Mouse (Mus musculus) liver, embryonic 14.5 days (tissue): ENCODE data around the gene Actr1b. TPM values are rescaled to one million over a fixed set of nuclear protein-coding genes. Genes with fewer than 3 reads are reported as not detected.

ENCODE experiments used
- ATAC-seq: fragments of 200-750 bp; cut with Nextera tagmentation; 2 replicates; pipeline ENCODE4 v1.8.0; 2017; ENCODE audit warnings: moderate number of reproducible peaks, mild to moderate bottlenecking, moderate library complexity; ENCODE audit not compliant: insufficient read depth
- DNase-seq, 3 experiments: peaks; one replicate each; pipeline ENCODE4 v3.0.0-alpha.2; 2012 to 2013; ENCODE audit warnings: low read depth in 3 of 3, low spot score in 3 of 3
- H3K27ac ChIP-seq: fragments of 300-500 bp; sonication (generic); 2 replicates; pipeline ENCODE4 v1.5.1; 2014; ENCODE audit warnings: moderate library complexity, mild to moderate bottlenecking, control low read depth, inconsistent platforms
- H3K27me3 ChIP-seq: fragments of 300-500 bp; sonication (generic); 2 replicates; pipeline ENCODE4 v1.6.1; 2014; ENCODE audit warnings: mild to moderate bottlenecking, low read length, moderate library complexity; ENCODE audit not compliant: control insufficient read depth, insufficient read depth
- H3K36me3 ChIP-seq: fragments of 300-500 bp; sonication (generic); replicated peaks from 2 replicates; pipeline ENCODE4 v1.6.1; 2014; ENCODE audit warnings: low read depth; ENCODE audit not compliant: control insufficient read depth, insufficient read depth
- H3K4me1 ChIP-seq, 2 experiments: fragments of 200-500 bp in 1 of 2; fragments of 300-500 bp in 1 of 2; sonication (generic) in 1 of 2; replicated peaks; 2 replicates each; pipeline ENCODE4 v1.6.1; 2012 to 2014; ENCODE audit warnings: antibody characterized with exemption in 1 of 2, inconsistent platforms in 1 of 2, low read length in 1 of 2; ENCODE audit not compliant: control insufficient read depth in 2 of 2, insufficient read depth in 2 of 2
- H3K4me2 ChIP-seq: fragments of 300-500 bp; sonication (generic); 2 replicates; pipeline ENCODE4 v1.6.1; 2014; ENCODE audit warnings: low read depth, mild to moderate bottlenecking, control low read depth, moderate library complexity
- H3K4me3 ChIP-seq, 2 experiments: fragments of 200-500 bp in 1 of 2; fragments of 300-500 bp in 1 of 2; sonication (generic) in 1 of 2; 2 replicates each; pipeline ENCODE4 v1.5.1; 2012 to 2014; ENCODE audit warnings: low read depth in 2 of 2, low read length in 2 of 2, mild to moderate bottlenecking in 2 of 2, control low read depth in 1 of 2, inconsistent platforms in 1 of 2, moderate library complexity in 1 of 2; ENCODE audit not compliant: insufficient read depth in 1 of 2
- H3K9ac ChIP-seq: fragments of 300-500 bp; sonication (generic); replicated peaks from 2 replicates; pipeline ENCODE4 v1.6.1; 2014; ENCODE audit warnings: mild to moderate bottlenecking, control low read depth, moderate library complexity
- H3K9me3 ChIP-seq: fragments of 300-500 bp; sonication (generic); 2 replicates; pipeline ENCODE4 v1.6.1; 2016; ENCODE audit warnings: low read length, mixed read lengths; ENCODE audit not compliant: control insufficient read depth
- CTCF ChIP-seq: IDR thresholded peaks from 2 replicates; pipeline ENCODE4 v1.5.1; 2016; ENCODE audit warnings: antibody characterized with exemption, low read depth, control low read depth
- EP300 ChIP-seq: IDR thresholded peaks from 2 replicates; pipeline ENCODE4 v1.6.1; 2016; ENCODE audit warnings: antibody characterized with exemption, low read depth
- WGBS: fragments of 180-500 bp; shearing (Covaris S2); extraction: QIAGEN DNeasy Blood & Tissue Kit; methylation state at CpG from one replicate; pipeline ENCODE4 v1.1.7; 2014; ENCODE audit not compliant: insufficient replicate concordance; 5-methylcytosine and 5-hydroxymethylcytosine counted together
- polyA plus RNA-seq, 2 experiments: library from polyadenylated mRNA; depleted of rRNA in 1 of 2; stranded (reverse) in 1 of 2; unstranded in 1 of 2; fragments of >200 nt; fragmentation: Nextera tagmentation in 1 of 2; extraction: Ambion mirVana in 1 of 2; gene quantifications; 2 replicates each; pipeline versions ENCODE4 v1.2.1 to v1.2.3; 2012 to 2014

The Actr1b gene
- 20.7 and 27.5 TPM in 2 replicates for polyA plus RNA-seq (2012; rRNA removed)
- 21.4 and 22.2 TPM in 2 replicates for polyA plus RNA-seq (2014; fragmentation: Nextera tagmentation; extraction: Ambion mirVana)

DNA sequence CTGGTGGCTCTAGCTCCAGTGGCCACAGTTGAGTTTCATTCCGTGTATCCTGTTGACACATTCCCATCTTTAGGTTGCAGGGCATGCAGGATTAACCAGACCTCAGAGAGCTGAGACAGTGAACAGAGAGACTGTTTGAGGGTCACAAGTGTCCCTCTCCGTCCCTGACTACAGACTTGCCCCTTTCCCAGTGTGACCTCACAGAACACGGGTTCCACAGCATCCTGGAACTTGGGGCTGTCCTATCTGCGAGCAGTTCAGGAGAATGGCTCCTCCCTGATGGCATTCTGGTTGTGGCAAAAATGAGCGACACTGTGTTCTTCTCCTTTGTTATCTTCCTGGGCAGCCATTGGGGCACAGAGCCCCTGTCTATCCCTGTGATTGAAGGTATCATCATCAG, at the start of gene Actr1b:
Gene Actr1b (minus strand): TSS at position 112 of the 400 bp plus-strand sequence.
- Histone ChIP-seq H3K4me3 (no peak within 1 kb of the TSS), H3K9me3 (no peaks in the 10 kb centered on the region), H3K9ac (no peak within 1 kb of the TSS), H3K27me3 (no peaks in the 10 kb centered on the region), H3K4me2 (no peak within 1 kb of the TSS), H3K36me3 (no peaks in the 10 kb centered on the region), H3K4me1 (peaks cover 0 to 3% of the 10 kb centered on the region in 2 experiments; a peak in 2 of 4 replicates), H3K27ac (no peak within 1 kb of the TSS)
- WGBS: 62% methylated on average over 5 of the region's 5 CpGs
- no peak for TF ChIP-seq EP300
- TF ChIP-seq CTCF: no peak
- ATAC-seq (no peak), DNase-seq (no peak)

GRCm38 (mm10) chr1:36761568-36761967, 47.3 kb upstream of the Actr1b start, which contains the start of gene Zap70:
Gene Zap70, plus strand, starts transcription at chr1:36761798.
- Histone ChIP-seq H3K9ac (no peak within 1 kb of the TSS), H3K4me1 (no peaks in the 10 kb centered on the region), H3K9me3 (no peaks in the 10 kb centered on the region), H3K27me3 (no peaks in the 10 kb centered on the region), H3K36me3 (no peaks in the 10 kb centered on the region), H3K4me2 (no peak within 1 kb of the TSS), H3K27ac (no peak within 1 kb of the TSS), H3K4me3 (no peak within 1 kb of the TSS)
- TF ChIP-seq CTCF (no peak), EP300 (no peak)
- ATAC-seq (no peak), DNase-seq (no peak)
- WGBS: 73% methylated on average over 11 of the region's 11 CpGs

DNA sequence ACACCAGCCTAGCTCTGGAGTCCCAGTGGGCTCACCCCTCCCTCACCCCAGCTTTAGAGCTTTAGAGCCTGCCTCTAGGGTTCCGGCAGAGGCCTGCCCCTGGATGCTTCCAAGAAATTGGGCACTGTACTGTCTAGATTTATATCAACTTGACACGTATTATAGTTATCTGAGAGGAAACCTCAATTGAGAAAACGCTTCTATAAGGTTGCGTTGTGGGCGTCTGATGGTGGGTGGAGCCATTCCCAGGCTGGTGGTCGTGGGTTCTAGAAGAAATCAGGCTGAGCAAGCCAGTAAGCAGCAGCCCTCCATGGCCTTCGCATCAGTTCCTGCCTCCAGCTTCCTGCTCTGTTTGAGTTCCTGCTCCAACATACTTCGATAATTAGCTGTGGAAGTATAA, 46.8 kb upstream of the Actr1b start:
- TF ChIP-seq CTCF (no peak), EP300 (no peak)
- Histone ChIP-seq H3K36me3 (no peaks in the 10 kb centered on the region), H3K27ac (no peak overlapping the region), H3K4me2 (no peak overlapping the region), H3K4me3 (no peak overlapping the region), H3K27me3 (no peaks in the 10 kb centered on the region), H3K4me1 (no peaks in the 10 kb centered on the region), H3K9me3 (no peaks in the 10 kb centered on the region), H3K9ac (no peak overlapping the region)
- DNase-seq (no peak), ATAC-seq (no peak)
- WGBS: 46% methylated on average over 8 of the region's 8 CpGs

DNA sequence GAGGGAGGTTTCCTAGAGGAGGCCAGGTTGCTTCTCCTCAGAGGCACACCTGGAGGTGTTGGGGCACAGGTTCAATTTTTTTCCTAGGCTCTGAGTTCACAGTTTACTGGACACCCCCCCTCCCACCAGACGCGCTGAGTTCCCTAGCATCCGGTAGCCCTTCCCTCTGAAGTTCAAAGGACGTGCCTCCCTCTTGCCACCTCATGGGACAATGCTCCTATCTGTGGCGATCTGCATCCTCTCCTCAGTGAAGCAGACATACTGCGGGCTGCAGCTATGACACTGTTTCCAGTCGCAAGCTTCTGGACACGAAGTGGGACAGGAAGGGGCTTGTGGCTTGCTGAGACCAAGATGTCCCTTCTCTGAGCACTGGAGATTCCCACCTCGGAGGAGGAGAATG, 46.2 kb upstream of the Actr1b start:
- Histone ChIP-seq H3K9me3 (no peaks in the 10 kb centered on the region), H3K4me3 (no peak overlapping the region), H3K27me3 (no peaks in the 10 kb centered on the region), H3K27ac (no peak overlapping the region), H3K9ac (no peak overlapping the region), H3K36me3 (no peaks in the 10 kb centered on the region), H3K4me1 (no peaks in the 10 kb centered on the region), H3K4me2 (no peak overlapping the region)
- DNase-seq (no peak), ATAC-seq (no peak)
- TF ChIP-seq CTCF: no peak
- no peak for TF ChIP-seq EP300
- WGBS: 52% methylated on average over 9 of the region's 9 CpGs

DNA sequence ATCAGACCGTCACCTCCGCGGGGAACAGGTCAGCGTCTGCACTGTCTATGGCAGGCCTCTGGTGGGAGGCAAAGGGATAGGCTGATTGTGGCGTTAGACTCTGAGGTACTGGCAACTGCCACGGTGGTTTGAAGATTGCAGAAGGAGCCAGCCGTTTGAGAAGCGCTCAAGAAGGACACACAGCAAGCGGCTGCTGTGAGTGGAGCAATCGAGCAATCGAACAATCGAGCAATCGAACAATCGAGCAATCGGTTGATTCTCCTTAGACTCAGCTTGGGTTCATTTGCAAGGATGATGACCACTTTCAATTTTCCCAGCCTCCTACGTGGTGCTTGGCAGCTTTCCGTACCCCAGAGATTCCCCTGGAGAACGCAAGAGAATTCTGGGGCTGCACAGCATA, 44.9 kb upstream of the Actr1b start:
- 66% methylated on average over 18 of the region's 18 CpGs for WGBS
- no peak overlapping the region for H3K27ac ChIP-seq
- no peak for TF ChIP-seq CTCF
- no peak for TF ChIP-seq EP300
- no peaks in the 10 kb centered on the region for H3K9me3 ChIP-seq
- no peak overlapping the region for H3K4me3 ChIP-seq
- H3K36me3 ChIP-seq: no peaks in the 10 kb centered on the region
- H3K9ac ChIP-seq: no peak overlapping the region
- H3K27me3 ChIP-seq: no peaks in the 10 kb centered on the region
- H3K4me1 ChIP-seq: no peaks in the 10 kb centered on the region; a peak in 1 of 4 replicates
- DNase-seq (no peak), ATAC-seq (no peak)
- no peak overlapping the region for H3K4me2 ChIP-seq
